Mouse (Mus musculus) CH12.LX (cell line): ENCODE measurements at regions not wholly inside any gene's neighbourhood (a gene's known extent, or its start where the extent isn't known, plus 50 kb on each side); places are given as distances from the start of the nearest gene placed in this dataset.

Experiments
- DNase-seq: peaks from one replicate; pipeline ENCODE4 v3.0.0-alpha.2; 2013; ENCODE audit errors: extremely low read depth
- H3K27ac ChIP-seq: 2 replicates; pipeline ENCODE4 v1.5.1; 2012; ENCODE audit warnings: low read depth, mild to moderate bottlenecking, control low read depth, moderate library complexity; ENCODE audit not compliant: insufficient read depth
- H3K27me3 ChIP-seq: replicated peaks from 2 replicates; pipeline ENCODE3; 2012; ENCODE audit warnings: inconsistent platforms
- H3K36me3 ChIP-seq, 2 experiments: replicated peaks in 1 of 2; 2 replicates each; pipeline versions ENCODE3 to v1.6.1; 2012; ENCODE audit warnings: inconsistent platforms in 1 of 2, low read length in 1 of 2, mild to moderate bottlenecking in 1 of 2, mixed read lengths in 1 of 2, moderate library complexity in 1 of 2; ENCODE audit not compliant: control insufficient read depth in 1 of 2, insufficient read depth in 1 of 2
- H3K4me1 ChIP-seq, 2 experiments: 2 replicates each; pipeline ENCODE4 v1.6.1; 2012; ENCODE audit warnings: inconsistent platforms in 1 of 2, moderate library complexity in 1 of 2; ENCODE audit not compliant: insufficient read depth in 2 of 2, control insufficient read depth in 1 of 2
- H3K4me2 ChIP-seq: 2 replicates; pipeline ENCODE4 v1.6.1; 2012; ENCODE audit warnings: low read depth, mild to moderate bottlenecking, control low read depth; ENCODE audit not compliant: poor library complexity, insufficient read depth, severe bottlenecking
- H3K4me3 ChIP-seq, 3 experiments: fragments of 150-350 bp in 1 of 3; sonication (generic) in 1 of 3; replicated peaks in 1 of 3; 2 replicates each; pipeline versions ENCODE3 to v1.5.1; 2011 to 2012; ENCODE audit warnings: low read depth in 2 of 3, low read length in 2 of 3, mild to moderate bottlenecking in 2 of 3, moderate library complexity in 2 of 3, control low read depth in 1 of 3, improper control_type of control experiment in 1 of 3, inconsistent platforms in 1 of 3, mixed read lengths in 1 of 3; ENCODE audit not compliant: poor library complexity in 1 of 3
- H3K79me2 ChIP-seq: replicated peaks from 2 replicates; pipeline ENCODE4 v1.6.1; 2012; ENCODE audit warnings: mild to moderate bottlenecking, moderate library complexity; ENCODE audit not compliant: control insufficient read depth, poor library complexity, insufficient read depth, severe bottlenecking; ENCODE audit errors: extremely low read depth
- H3K9ac ChIP-seq: 2 replicates; pipeline ENCODE4 v1.6.1; 2012; ENCODE audit warnings: low read depth, mild to moderate bottlenecking, control low read depth, moderate library complexity; ENCODE audit not compliant: insufficient read depth
- H3K9me3 ChIP-seq: replicated peaks from 2 replicates; pipeline ENCODE3; 2012; ENCODE audit warnings: low read length, inconsistent platforms, mixed read lengths
- CHD1 ChIP-seq: IDR thresholded peaks from 2 replicates; pipeline ENCODE4 v1.6.1; 2012; ENCODE audit warnings: low read depth, low read length, improper control_type of control experiment, inconsistent platforms
- CHD2 ChIP-seq: IDR thresholded peaks from 2 replicates; pipeline ENCODE4 v1.6.1; 2011; ENCODE audit warnings: low read length, improper control_type of control experiment
- E2F4 ChIP-seq: IDR thresholded peaks from 2 replicates; pipeline ENCODE4 v1.6.1; 2011; ENCODE audit warnings: low read depth, low read length, improper control_type of control experiment; ENCODE audit not compliant: insufficient replicate concordance
- ELF1 ChIP-seq: IDR thresholded peaks from 2 replicates; pipeline ENCODE4 v1.6.1; 2014; ENCODE audit warnings: low read depth, mild to moderate bottlenecking, inconsistent platforms, low read length, improper control_type of control experiment
- EP300 ChIP-seq: IDR thresholded peaks from 2 replicates; pipeline ENCODE4 v1.6.1; 2011; ENCODE audit warnings: low read length, improper control_type of control experiment
- HCFC1 ChIP-seq: IDR thresholded peaks from 2 replicates; pipeline ENCODE4 v1.6.1; 2012; ENCODE audit warnings: low read depth, mild to moderate bottlenecking, inconsistent platforms, low read length, improper control_type of control experiment
- IRF4 ChIP-seq: IDR thresholded peaks from 2 replicates; pipeline ENCODE4 v1.6.1; 2014; ENCODE audit warnings: low read depth, mild to moderate bottlenecking, inconsistent platforms, low read length, improper control_type of control experiment
- JUN ChIP-seq: IDR thresholded peaks from 2 replicates; pipeline ENCODE4 v1.6.1; 2011; ENCODE audit warnings: low read depth, mild to moderate bottlenecking, low read length, improper control_type of control experiment, moderate library complexity; ENCODE audit not compliant: insufficient read depth
- JUND ChIP-seq: conservative IDR thresholded peaks from 2 replicates; pipeline ENCODE4 v1.6.1; 2011; ENCODE audit warnings: low read depth, low read length, improper control_type of control experiment
- MAFK ChIP-seq: IDR thresholded peaks from 2 replicates; pipeline ENCODE4 v1.6.1; 2011; ENCODE audit warnings: low read length, improper control_type of control experiment; ENCODE audit not compliant: insufficient replicate concordance
- MAX ChIP-seq: IDR thresholded peaks from 2 replicates; pipeline ENCODE4 v1.6.1; 2011; ENCODE audit warnings: low read length, improper control_type of control experiment
- MAZ ChIP-seq: IDR thresholded peaks from 2 replicates; pipeline ENCODE4 v1.6.1; 2012; ENCODE audit warnings: low read depth, mild to moderate bottlenecking, inconsistent platforms, low read length, improper control_type of control experiment, moderate library complexity
- MEF2A ChIP-seq: IDR thresholded peaks from 2 replicates; pipeline ENCODE4 v1.6.1; 2014; ENCODE audit warnings: low read depth, mild to moderate bottlenecking, inconsistent platforms, low read length, improper control_type of control experiment, borderline replicate concordance
- MYC ChIP-seq: IDR thresholded peaks from 2 replicates; pipeline ENCODE4 v1.6.1; 2011; ENCODE audit warnings: low read depth, mild to moderate bottlenecking, improper control_type of control experiment, low read length
- NRF1 ChIP-seq: IDR thresholded peaks from 2 replicates; pipeline ENCODE4 v1.6.1; 2014; ENCODE audit warnings: low read depth, mild to moderate bottlenecking, inconsistent platforms, low read length, improper control_type of control experiment, moderate library complexity
- PAX5 ChIP-seq: IDR thresholded peaks from 2 replicates; pipeline ENCODE4 v1.6.1; 2012; ENCODE audit warnings: low read length, inconsistent platforms, mixed read lengths
- POLR2A ChIP-seq: IDR thresholded peaks from 2 replicates; pipeline ENCODE4 v1.6.1; 2011; ENCODE audit warnings: low read depth, mild to moderate bottlenecking, improper control_type of control experiment, low read length
- RAD21 ChIP-seq: IDR thresholded peaks from 2 replicates; pipeline ENCODE4 v1.6.1; 2011; ENCODE audit warnings: low read depth, mild to moderate bottlenecking, low read length, improper control_type of control experiment, moderate library complexity
- RCOR1 ChIP-seq: conservative IDR thresholded peaks from 2 replicates; pipeline ENCODE4 v1.6.1; 2012; ENCODE audit warnings: low read depth, mild to moderate bottlenecking, inconsistent platforms, low read length, improper control_type of control experiment
- SIN3A ChIP-seq: IDR thresholded peaks from 2 replicates; pipeline ENCODE4 v1.6.1; 2012; ENCODE audit warnings: low read length, improper control_type of control experiment, inconsistent platforms
- SMC3 ChIP-seq: IDR thresholded peaks from 2 replicates; pipeline ENCODE4 v1.6.1; 2011; ENCODE audit warnings: low read depth, low read length, improper control_type of control experiment
- ZC3H11A ChIP-seq: IDR thresholded peaks from 2 replicates; pipeline ENCODE4 v1.6.1; 2012; ENCODE audit warnings: low read depth, mild to moderate bottlenecking, inconsistent platforms, low read length, improper control_type of control experiment
- ZKSCAN1 ChIP-seq: IDR thresholded peaks from 2 replicates; pipeline ENCODE4 v1.6.1; 2012; ENCODE audit warnings: low read depth, inconsistent platforms, low read length, improper control_type of control experiment, borderline replicate concordance
- ZMIZ1 ChIP-seq: IDR thresholded peaks from 2 replicates; pipeline ENCODE4 v1.6.1; 2012; ENCODE audit warnings: low read depth, mild to moderate bottlenecking, inconsistent platforms, low read length, improper control_type of control experiment
- dilution Hi-C: fragments of 300-500 bp; cut with MboI; formaldehyde crosslinking; loops from 2 replicates; pipeline ENCODE4 v1.14.3; 2020; ENCODE audit warnings: low sequenced_read_pairs; ENCODE audit not compliant: extremely low pct_unique_long_range_greater_than_20kb, extremely low pct_ligation_motif_present
- in situ Hi-C: fragments of 300-500 bp; cut with MboI; formaldehyde crosslinking; loops from 3 replicates; pipeline ENCODE4 v1.14.3; 2019; ENCODE audit warnings: low sequenced_read_pairs, low pct_ligation_motif_present, low pct_unique_long_range_greater_than_20kb, mixed read lengths

DNA sequence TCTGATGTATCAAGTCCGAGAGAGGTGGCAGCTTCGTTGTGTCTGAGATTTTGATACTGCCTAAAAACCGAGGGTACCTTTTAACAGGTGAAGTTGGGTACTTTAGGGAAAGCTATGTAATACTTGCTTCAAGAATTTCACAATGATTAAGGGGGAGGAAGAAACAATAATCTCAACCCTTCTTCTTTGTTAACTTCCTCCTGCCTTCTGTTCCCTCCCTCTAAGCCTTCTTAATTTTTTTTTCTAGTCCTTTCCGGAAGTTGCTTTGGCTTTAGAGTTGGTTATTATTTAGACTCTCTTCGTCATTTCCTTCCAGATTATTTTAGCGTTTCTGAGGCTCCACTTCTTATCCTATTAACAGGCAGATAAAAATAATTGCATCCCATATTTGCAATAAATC lies 121.2 kb downstream of the Btg1 start:
- H3K9me3 ChIP-seq = no peaks in the 10 kb centered on the region
- no peaks in the 10 kb centered on the region for H3K79me2 ChIP-seq
- H3K27ac ChIP-seq = no peak overlapping the region
- no peak overlapping the region for H3K9ac ChIP-seq
- no peaks in the 10 kb centered on the region for H3K36me3 ChIP-seq
- dilution Hi-C loops (no loop called here), in situ Hi-C loops (loop anchor here (25.0 kb wide), 1 partner anchor 526 kb away; no protein-coding TSS in a partner anchor)
- no peak for DNase-seq
- H3K4me2 ChIP-seq = no peak overlapping the region
- TF ChIP-seq CHD2 = no peak
- no peak for TF ChIP-seq ZMIZ1
- no peak for TF ChIP-seq RCOR1
- no peak for TF ChIP-seq NRF1
- H3K4me1 ChIP-seq = no peaks in the 10 kb centered on the region
- no peak overlapping the region for H3K4me3 ChIP-seq
- H3K27me3 ChIP-seq = no peaks in the 10 kb centered on the region

DNA sequence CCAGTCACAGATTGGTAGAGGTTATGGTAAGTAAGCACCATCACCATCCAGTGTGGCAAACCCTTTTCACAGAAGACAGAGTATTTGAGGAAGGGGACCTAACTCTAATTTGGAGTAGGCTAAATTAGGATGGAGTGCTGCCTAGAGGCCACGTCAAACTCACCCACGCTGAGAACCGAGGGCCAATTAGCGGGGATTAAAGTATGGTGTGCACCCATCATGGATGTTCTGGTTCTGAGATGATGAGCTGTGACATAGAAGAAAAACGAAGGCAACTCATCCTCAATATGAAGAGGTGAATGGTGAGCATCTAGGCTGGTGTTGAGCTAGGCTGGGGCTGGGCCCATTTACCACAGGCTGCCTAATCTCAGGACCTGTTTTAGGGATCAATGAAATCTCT lies 121.8 kb downstream of the Btg1 start:
- Histone ChIP-seq H3K9me3 (no peaks in the 10 kb centered on the region), H3K79me2 (no peaks in the 10 kb centered on the region), H3K9ac (no peak overlapping the region), H3K4me2 (no peak overlapping the region), H3K36me3 (no peaks in the 10 kb centered on the region), H3K27me3 (no peaks in the 10 kb centered on the region), H3K4me3 (no peak overlapping the region), H3K27ac (no peak overlapping the region), H3K4me1 (no peaks in the 10 kb centered on the region)
- dilution Hi-C loops (no loop called here), in situ Hi-C loops (loop anchor here (25.0 kb wide), 1 partner anchor 526 kb away; no protein-coding TSS in a partner anchor)
- DNase-seq = no peak
- TF ChIP-seq SMC3 = no peak
- no peak for TF ChIP-seq HCFC1
- no peak for TF ChIP-seq MYC
- no peak for TF ChIP-seq POLR2A
- TF ChIP-seq E2F4 = no peak
- no peak for TF ChIP-seq NRF1
- no peak for TF ChIP-seq CHD1
- no peak for TF ChIP-seq MAZ
- no peak for TF ChIP-seq EP300
- TF ChIP-seq MAFK = no peak
- TF ChIP-seq MEF2A = no peak

DNA sequence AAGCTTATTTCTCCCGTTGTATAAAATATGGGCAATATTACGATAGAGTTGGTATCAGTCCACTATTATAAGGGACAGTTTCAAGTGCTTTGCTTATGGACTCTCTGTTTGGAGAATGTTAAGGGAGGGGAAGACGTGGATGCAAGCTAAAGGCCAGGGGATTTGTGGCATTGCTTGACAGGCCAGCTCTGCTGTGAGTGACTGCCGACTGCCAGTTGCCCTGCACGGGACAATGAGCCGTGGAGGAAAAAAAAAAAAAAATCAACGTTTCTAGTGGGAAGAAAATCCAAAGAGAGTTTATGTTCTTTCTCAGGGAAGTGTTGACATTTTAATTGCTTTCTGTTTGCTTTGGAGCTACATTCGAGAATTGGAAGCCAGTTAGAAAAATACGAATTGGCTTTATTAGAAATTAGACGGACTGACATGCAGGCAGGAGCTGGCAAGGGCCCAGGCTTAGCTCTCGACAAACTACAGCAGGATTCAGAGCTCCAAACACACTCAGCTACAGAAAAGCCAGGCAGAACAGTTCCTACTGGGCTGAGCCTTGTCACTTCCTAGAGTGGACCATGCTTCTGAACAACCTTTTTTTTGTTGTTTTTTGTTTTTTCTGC lies 127.5 kb downstream of the Btg1 start:
- no peaks in the 10 kb centered on the region for H3K79me2 ChIP-seq
- DNase-seq = no peak
- TF ChIP-seq POLR2A (no peak), JUN (no peak), ZKSCAN1 (no peak), MEF2A (no peak), IRF4 (no peak), JUND (no peak), ZC3H11A (no peak), SIN3A (no peak), MAZ (no peak), RAD21 (no peak), SMC3 (no peak), RCOR1 (no peak), CHD2 (no peak), PAX5 (no peak), ELF1 (no peak), MAX (no peak)
- H3K27ac ChIP-seq = no peak overlapping the region
- H3K4me2 ChIP-seq = no peak overlapping the region
- H3K36me3 ChIP-seq = no peaks in the 10 kb centered on the region
- no peak overlapping the region for H3K9ac ChIP-seq
- no peaks in the 10 kb centered on the region for H3K27me3 ChIP-seq
- no peaks in the 10 kb centered on the region for H3K4me1 ChIP-seq
- in situ Hi-C loops = loop anchor here (25.0 kb wide), 1 partner anchor 532 kb away; no protein-coding TSS in a partner anchor
- dilution Hi-C loops = no loop called here
- no peaks in the 10 kb centered on the region for H3K9me3 ChIP-seq
- no peak overlapping the region for H3K4me3 ChIP-seq
